Mouse (Mus musculus): ENCODE measurements at regions not wholly inside any gene's neighbourhood (a gene's known extent, or its start where the extent isn't known, plus 50 kb on each side); places are given as distances from the start of the nearest gene placed in this dataset.

- DNase-seq (ENCODE audit: low read depth, low spot score): peak; percentile 84
Measured at GRCm38 (mm10) chr6:127252000-127252721, 100.2 kb upstream of the Ccnd2 start.

DNA sequence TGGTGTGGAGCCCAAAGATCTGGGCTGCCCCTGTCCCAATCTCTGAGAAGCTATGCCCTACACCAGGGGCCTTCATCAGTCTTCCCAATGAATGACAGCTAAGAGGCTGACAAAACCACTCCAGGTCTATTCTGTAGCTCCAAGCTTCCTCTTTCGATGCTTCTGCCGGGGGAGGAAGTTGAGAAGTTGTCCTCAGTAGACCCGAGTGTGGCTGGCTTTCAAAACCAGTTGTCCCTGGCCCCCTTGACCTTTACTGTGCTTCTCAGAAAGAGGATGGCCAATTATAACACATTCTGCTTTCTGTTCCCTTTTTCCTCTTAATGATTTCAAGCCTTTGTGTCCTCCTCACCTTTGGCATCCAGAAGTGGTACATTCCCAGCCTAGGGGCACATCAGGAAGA lies 101.9 kb upstream of the Ccnd2 start:
- no peak for DNase-seq (ENCODE audit: low read depth, low spot score)

GRCm38 (mm10) chr6:127263903-127264680 lies 112.1 kb upstream of the Ccnd2 start:
- no peak for DNase-seq (ENCODE audit: low read depth, low spot score)

GRCm38 (mm10) chr6:127265063-127265775 lies 113.2 kb upstream of the Ccnd2 start:
- DNase-seq (ENCODE audit: low read depth, low spot score): no peak

DNA sequence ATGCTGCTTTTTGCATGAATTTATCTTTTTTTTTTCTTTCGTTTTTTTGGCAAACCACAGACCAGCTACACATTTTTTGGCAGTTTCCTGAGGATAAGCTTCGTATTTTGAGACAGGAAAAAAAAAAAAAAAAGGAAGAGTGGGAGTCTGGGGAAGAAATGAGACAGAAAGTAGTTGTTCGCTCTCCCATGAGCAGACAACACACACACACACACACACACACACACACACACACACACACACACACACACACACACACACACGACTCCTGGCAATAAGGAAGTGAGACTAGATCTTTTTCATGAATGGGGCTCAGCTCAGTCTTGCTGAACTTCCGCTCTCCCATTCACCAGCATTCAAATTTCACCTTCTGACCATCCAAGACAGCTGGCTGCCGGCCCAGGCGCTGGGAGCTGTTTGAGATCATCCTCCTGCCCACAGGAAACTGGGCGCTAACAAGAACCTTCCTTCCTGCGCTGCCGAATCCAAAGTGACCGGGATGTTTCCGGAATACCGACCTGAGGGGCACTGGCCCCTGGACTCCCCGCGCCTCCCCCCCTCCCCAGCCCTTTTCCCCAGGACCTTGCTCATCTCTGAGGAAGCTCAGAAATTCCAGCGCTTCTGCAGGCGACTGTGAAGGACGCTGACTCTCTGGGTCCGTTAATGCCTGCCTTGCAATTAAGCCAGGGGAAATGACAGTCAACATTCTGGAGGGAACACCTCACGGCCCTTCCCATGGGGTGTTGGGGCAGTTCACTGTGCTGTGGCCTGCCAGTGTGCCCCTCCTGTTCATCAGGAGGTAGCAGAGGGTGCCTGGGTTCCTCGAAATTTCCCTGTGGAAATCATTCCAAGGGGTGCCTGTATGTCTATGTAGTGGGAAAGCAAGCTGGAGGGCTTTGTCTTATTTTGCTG lies 114.2 kb upstream of the Ccnd2 start:
- DNase-seq (ENCODE audit: low read depth, low spot score): peak; percentile 48

DNA sequence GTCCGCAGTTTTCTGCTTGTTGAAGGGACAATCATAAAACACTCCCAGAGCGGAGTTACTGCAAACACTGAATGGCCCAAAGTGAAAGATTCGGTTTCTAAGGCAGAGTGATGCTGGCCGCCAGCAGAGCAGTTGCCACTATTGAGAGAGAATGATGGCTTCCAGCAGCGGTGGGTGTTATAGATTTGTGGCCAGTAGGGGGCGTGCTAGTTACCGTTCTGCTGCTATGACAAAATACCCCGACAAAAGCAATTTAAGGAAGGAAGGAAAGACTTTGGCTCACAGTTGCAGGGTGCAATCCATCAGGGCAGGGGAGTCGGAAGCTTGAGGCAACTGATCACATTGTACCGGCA lies 114.8 kb upstream of the Ccnd2 start:
- peak; percentile 50 for DNase-seq (ENCODE audit: low read depth, low spot score)

- DNase-seq (ENCODE audit: low read depth, low spot score): no peak
Measured at GRCm38 (mm10) chr6:127269021-127269420, 117.0 kb upstream of the Ccnd2 start.

DNA sequence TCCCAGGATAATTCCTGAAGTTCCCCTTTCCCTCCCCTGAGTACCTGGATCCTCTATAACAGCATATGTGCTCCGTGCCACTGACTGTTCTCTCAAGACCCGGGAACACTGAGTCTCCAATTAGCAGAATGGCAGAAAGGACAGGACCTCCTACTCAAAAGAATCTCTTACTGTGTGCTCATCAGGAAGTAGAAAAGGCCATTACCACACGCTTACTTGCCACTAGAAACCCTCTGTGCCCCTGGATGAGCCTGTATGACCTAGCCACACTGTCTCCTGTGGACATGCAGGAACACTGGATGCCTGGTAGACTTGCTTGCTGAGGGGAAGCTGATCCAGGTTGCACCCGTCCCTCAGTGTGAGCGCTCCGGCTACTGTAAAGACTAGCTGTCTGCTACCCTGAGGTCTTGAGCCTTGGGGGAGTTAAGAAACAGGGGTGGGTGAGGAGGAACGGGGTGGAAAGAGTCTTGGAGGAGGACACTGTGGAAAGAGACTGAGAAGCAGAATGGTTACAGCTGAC lies 117.6 kb upstream of the Ccnd2 start:
- DNase-seq (ENCODE audit: low read depth, low spot score): no peak

DNA sequence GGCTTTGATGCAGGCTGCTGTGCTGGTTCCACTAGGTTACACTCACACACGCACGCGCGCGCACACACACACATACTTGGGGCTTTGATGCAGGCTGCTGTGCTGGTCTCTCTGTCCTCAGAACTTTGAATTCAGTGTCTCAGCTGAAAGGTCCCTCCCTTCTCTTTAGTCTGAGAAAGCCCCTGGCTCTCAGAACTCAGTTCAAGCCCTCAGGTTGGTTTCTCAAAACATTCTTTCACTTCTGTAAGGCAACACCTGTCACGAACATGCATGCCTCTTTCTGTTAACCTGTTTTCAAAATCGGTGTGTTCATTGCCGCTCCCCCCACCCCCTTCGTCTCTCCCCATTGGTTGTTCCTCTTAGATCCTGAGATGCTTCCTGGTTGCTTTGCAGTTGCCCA lies 118.8 kb upstream of the Ccnd2 start:
- DNase-seq (ENCODE audit: low read depth, low spot score): no peak

DNA sequence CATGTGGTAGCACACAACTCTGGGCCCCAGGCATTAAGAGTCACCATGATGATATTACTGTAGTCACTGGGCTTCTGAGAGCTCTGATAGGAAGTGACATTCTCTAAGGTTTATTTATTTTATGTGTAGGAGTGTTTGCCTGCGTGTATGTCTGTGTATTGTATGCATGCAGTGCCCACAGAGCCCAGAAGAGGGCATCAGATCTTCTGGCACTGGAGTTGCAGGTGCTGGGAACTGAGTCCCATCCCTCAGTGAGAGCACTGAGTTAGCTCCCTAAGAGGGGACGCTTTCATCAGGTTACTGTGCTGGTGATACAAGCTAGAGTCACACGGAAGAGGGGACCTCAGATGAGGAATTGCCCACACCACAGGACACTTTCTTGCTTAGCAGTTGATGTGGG lies 119.4 kb upstream of the Ccnd2 start:
- DNase-seq (ENCODE audit: low read depth, low spot score): no peak

DNA sequence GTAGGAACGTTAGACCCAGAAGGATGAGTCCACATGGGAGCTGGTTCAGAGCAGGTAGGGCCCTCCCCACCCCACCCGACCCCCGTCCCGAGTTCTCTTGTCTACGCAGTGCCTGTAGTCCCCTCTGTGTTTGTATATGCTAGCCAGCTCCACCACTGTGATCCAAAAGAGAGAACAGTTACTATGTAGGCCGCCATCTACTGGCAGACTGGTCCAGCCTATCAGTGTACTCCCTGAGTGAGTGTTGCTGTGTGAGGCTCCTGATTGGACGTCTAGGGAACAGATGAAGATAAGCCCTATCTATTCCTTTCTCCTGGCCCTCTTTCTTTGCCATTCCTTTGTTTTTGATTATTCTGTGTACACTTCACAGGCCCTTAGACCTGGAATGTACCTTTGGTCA lies 120.6 kb upstream of the Ccnd2 start:
- DNase-seq (ENCODE audit: low read depth, low spot score): no peak

DNA sequence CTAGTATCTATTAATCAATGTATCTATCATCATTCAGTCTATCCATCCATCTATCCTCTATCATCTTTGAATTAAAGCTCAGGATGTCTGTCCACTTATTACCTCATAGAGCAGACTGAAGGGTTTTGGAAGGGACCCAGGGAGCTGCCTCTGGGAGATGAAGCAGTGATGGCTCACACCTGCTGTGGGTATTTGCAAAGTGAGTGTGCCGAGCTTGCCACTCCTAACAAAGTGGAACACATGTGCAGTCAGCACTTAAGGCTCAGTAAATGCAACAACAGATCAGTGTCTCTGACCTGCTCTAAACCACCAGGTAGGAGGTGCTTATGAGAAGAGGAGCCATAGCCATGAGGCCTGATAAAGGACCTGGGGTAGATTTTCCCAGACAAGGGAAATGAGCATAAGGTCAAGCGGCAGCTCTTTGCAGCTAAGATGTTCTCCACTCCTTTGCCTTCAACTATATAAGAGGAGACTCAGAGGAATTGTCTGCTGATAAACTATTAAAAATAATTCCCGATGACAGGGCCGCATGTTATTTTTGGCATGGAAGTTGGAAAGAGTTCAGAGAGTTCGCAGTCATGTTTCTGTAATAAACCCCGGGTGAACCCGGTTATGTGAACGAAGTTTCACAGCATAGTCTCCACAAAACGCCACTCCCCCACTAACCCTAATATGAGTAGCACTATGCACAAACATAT lies 122.9 kb upstream of the Ccnd2 start:
- no peak for DNase-seq (ENCODE audit: low read depth, low spot score)

DNA sequence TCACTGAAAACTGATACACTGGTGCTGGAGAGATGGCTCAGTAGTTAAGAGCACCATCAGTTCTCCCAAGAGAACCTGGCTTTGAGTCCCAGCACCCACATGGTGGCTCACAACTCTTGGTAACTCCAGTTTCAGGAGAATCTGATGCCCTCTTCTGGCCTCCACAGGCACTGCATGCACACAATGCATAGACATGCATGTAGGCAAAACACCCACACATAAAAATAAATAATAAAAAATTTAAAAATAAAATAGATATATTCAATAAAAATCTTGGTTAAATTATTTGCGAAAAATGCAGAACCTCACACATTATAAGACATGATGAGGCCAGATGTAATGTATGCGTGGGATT lies 123.4 kb upstream of the Ccnd2 start:
- no peak for DNase-seq (ENCODE audit: low read depth, low spot score)

- DNase-seq (ENCODE audit: low read depth, low spot score): no peak
Measured at GRCm38 (mm10) chr6:127276362-127276761, 124.4 kb upstream of the Ccnd2 start.

GRCm38 (mm10) chr6:127278402-127278801 lies 126.4 kb upstream of the Ccnd2 start:
- no peak for DNase-seq (ENCODE audit: low read depth, low spot score)

DNA sequence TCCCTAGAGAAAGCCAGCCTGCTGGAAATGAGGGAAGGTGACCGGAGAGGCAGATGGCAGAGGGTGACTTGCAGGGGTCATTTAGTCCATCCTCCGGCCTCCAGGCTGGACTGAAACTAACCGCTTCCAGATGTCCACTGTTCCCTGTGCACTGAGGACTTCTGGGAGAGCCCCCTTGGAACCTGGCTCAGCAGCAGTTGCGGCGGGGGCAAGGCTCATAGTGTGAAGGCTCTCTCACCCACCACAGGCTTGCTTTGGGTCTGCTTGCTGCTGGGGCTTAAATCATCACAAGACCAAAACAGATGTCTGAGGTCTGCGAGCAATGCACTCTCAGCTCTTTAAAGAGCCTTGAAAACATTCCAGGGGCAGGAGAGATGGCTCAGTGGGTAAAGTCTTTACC lies 132.2 kb upstream of the Ccnd2 start:
- DNase-seq (ENCODE audit: low read depth, low spot score): peak; percentile 61

DNA sequence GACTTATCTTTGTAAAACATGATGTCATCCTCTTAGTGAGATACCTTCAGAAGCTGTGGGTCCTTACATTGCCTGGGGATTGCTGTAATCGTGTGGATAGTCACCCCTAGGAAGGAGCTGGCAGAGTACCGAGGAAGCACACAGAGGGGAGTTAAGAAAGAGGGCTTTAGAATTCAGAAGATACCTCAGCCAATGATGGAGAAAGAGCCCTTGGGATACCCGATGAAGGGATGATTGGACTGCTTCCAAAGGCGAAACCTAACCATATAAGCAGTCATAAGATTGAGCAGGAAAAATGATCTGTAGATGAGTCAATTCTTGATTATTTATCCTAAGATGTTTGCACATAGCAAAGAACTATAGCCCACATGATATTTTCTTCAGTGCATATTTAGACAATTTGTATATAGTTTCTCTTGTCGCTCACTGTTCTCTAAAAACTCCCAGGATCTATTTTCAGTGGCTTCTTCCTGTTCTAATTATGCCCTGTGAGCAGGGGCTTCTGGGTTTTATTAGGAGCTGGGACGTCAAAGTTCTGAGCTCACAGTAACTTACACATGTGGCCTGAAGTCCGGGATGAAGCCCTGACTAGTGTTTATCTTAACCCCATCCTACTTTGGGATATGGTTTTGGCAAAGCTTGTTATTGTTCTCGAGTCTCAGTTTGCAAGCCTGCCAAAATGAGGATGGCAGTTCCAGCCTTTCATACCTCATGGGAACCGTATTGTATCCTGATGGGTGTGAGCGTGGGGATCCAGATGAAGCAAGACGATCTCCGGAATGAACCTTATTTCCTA lies 134.9 kb upstream of the Ccnd2 start:
- DNase-seq (ENCODE audit: low read depth, low spot score): no peak

DNA sequence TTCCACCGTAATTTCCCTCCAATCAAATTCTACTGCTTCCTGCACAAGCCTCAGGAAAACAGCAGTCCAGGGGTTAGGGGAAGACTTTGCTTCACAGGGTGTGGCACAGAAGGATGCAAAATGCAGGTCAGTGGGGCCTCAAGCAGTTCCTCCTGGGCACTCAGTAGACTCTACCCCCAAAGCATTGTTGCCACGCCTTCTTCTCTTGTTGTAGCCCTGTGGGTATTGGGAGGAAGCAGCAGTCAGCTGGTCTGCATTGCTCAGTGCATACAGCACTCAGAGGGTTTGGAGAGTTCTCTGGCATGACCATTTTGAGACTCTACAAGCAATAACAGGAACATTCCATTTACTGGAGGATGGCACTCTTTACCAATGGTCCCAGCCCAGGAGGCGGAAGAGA lies 137.0 kb upstream of the Ccnd2 start:
- DNase-seq (ENCODE audit: low read depth, low spot score): no peak

- peak; percentile 34 for DNase-seq (ENCODE audit: low read depth, low spot score)
Measured at GRCm38 (mm10) chr6:127291937-127292336, 139.9 kb upstream of the Ccnd2 start.

- DNase-seq (ENCODE audit: low read depth, low spot score): no peak
Measured at GRCm38 (mm10) chr6:127293829-127294228, 141.8 kb upstream of the Ccnd2 start.
